Mouse (Mus musculus) lung, postnatal 36 days (tissue): ENCODE measurements around the gene Dpysl5.
"Not testable (repeated sequence)": the region's sequence is repeated elsewhere in the genome, so short reads cannot be mapped to it uniquely, and the experiment has no call there.

Experiments
- DNase-seq: peaks from one replicate; pipeline ENCODE4 v3.0.0; 2022; ENCODE audit warnings: mixed read lengths

Dpysl5 gene

GRCm38 (mm10) chr5:30711147-30712001, at the start of gene Dpysl5:
Gene Dpysl5, plus strand, starts transcription at chr5:30711564.
- peak; percentile 89 for DNase-seq

- no peak for DNase-seq
Observed at GRCm38 (mm10) chr5:30665360-30665759, 46.0 kb upstream of the Dpysl5 start.

- no peak for DNase-seq
Observed at GRCm38 (mm10) chr5:30665968-30666367, 45.4 kb upstream of the Dpysl5 start.

- DNase-seq = peak; percentile 99
Observed at GRCm38 (mm10) chr5:30666391-30667195, 44.8 kb upstream of the Dpysl5 start, which contains the start of gene Cenpa. Gene Cenpa, plus strand, starts transcription at chr5:30666777.

GRCm38 (mm10) chr5:30667215-30667614, 44.1 kb upstream of the Dpysl5 start:
- DNase-seq = no peak

GRCm38 (mm10) chr5:30667686-30668085, 43.7 kb upstream of the Dpysl5 start:
- DNase-seq = no peak

GRCm38 (mm10) chr5:30668637-30669495, 42.5 kb upstream of the Dpysl5 start:
- DNase-seq = no peak

GRCm38 (mm10) chr5:30669496-30669830, 41.9 kb upstream of the Dpysl5 start:
- no peak for DNase-seq

- DNase-seq = no peak
Observed at GRCm38 (mm10) chr5:30670091-30670490, 41.3 kb upstream of the Dpysl5 start.

GRCm38 (mm10) chr5:30674001-30674400, 37.4 kb upstream of the Dpysl5 start:
- DNase-seq = no peak

GRCm38 (mm10) chr5:30676800-30677199, 34.6 kb upstream of the Dpysl5 start:
- no peak for DNase-seq

- not testable (repeated sequence) for DNase-seq
Observed at GRCm38 (mm10) chr5:30678069-30678468, 33.3 kb upstream of the Dpysl5 start.

- no peak for DNase-seq
Observed at GRCm38 (mm10) chr5:30678722-30679296, 32.6 kb upstream of the Dpysl5 start.

GRCm38 (mm10) chr5:30679593-30679992, 31.8 kb upstream of the Dpysl5 start:
- no peak for DNase-seq

GRCm38 (mm10) chr5:30681970-30682369, 29.4 kb upstream of the Dpysl5 start:
- no peak for DNase-seq

GRCm38 (mm10) chr5:30682967-30683600, 28.3 kb upstream of the Dpysl5 start:
- DNase-seq = no peak

GRCm38 (mm10) chr5:30683993-30684392, 27.4 kb upstream of the Dpysl5 start:
- DNase-seq = no peak

- DNase-seq = peak; percentile 21
Observed at GRCm38 (mm10) chr5:30686781-30687180, 24.6 kb upstream of the Dpysl5 start.

GRCm38 (mm10) chr5:30700361-30701000, 10.9 kb upstream of the Dpysl5 start:
- no peak for DNase-seq

- DNase-seq = not testable (repeated sequence)
Observed at GRCm38 (mm10) chr5:30701373-30701772, 10.0 kb upstream of the Dpysl5 start.

- DNase-seq = no peak
Observed at GRCm38 (mm10) chr5:30701866-30702265, 9.5 kb upstream of the Dpysl5 start.
